Mouse (Mus musculus) hindbrain, postnatal 0 days (tissue): ENCODE measurements at regions not wholly inside any gene's neighbourhood (a gene's known extent, or its start where the extent isn't known, plus 50 kb on each side); places are given as distances from the start of the nearest gene placed in this dataset.

Experiments used
- ATAC-seq: fragments of 200-750 bp; cut with Nextera tagmentation; 2 replicates; pipeline ENCODE4 v1.8.0; 2017; ENCODE audit warnings: mild to moderate bottlenecking, moderate TSS enrichment, moderate library complexity
- DNase-seq: peaks from one replicate; pipeline ENCODE4 v3.0.0-alpha.2; 2015; ENCODE audit warnings: low spot score
- H3K27ac ChIP-seq: fragments of 300-500 bp; sonication (generic); 2 replicates; pipeline ENCODE4 v1.5.1; 2014; ENCODE audit warnings: mild to moderate bottlenecking
- H3K27me3 ChIP-seq: fragments of 300-500 bp; sonication (generic); 2 replicates; pipeline ENCODE4 v1.6.1; 2014; ENCODE audit warnings: low read length, mixed read lengths; ENCODE audit not compliant: insufficient read depth
- H3K36me3 ChIP-seq: fragments of 300-500 bp; sonication (generic); 2 replicates; pipeline ENCODE4 v1.6.1; 2014; ENCODE audit warnings: low read length, mixed read lengths; ENCODE audit not compliant: insufficient read depth
- H3K4me1 ChIP-seq: fragments of 300-500 bp; sonication (generic); 2 replicates; pipeline ENCODE4 v1.6.1; 2014; ENCODE audit warnings: antibody characterized with exemption, low read length, mixed read lengths; ENCODE audit not compliant: insufficient read depth
- H3K4me2 ChIP-seq: fragments of 300-500 bp; sonication (generic); 2 replicates; pipeline ENCODE4 v1.6.1; 2014; ENCODE audit warnings: low read depth, mild to moderate bottlenecking, low read length, moderate library complexity, mixed read lengths
- H3K4me3 ChIP-seq: fragments of 300-500 bp; sonication (generic); 2 replicates; pipeline ENCODE4 v1.5.1; 2014; ENCODE audit warnings: low read length
- H3K9ac ChIP-seq: fragments of 300-500 bp; sonication (generic); replicated peaks from 2 replicates; pipeline ENCODE4 v1.6.1; 2014; ENCODE audit warnings: mild to moderate bottlenecking, low read length, moderate library complexity, mixed read lengths
- H3K9me3 ChIP-seq: fragments of 300-500 bp; sonication (generic); 2 replicates; pipeline ENCODE4 v1.6.1; 2016; ENCODE audit warnings: low read length, mixed read lengths
- CTCF ChIP-seq: IDR thresholded peaks from 2 replicates; pipeline ENCODE4 v1.5.1; 2016; ENCODE audit warnings: antibody characterized with exemption, control low read depth, low read depth
- WGBS: fragments of 180-500 bp; shearing (Covaris S2); extraction: QIAGEN DNeasy Blood & Tissue Kit; methylation state at CpG from one replicate; pipeline ENCODE4 v1.1.7; 2014; 5-methylcytosine and 5-hydroxymethylcytosine counted together

GRCm38 (mm10) chr8:127914914-127915313 is 443.5 kb upstream of the Nrp1 start:
- 73% methylated on average over 2 of the region's 2 CpGs for WGBS
- no peak for DNase-seq
- no peak for ATAC-seq
- Histone ChIP-seq H3K9me3 (no peaks in the 10 kb centered on the region), H3K27me3 (no peaks in the 10 kb centered on the region), H3K4me2 (no peak overlapping the region), H3K36me3 (no peaks in the 10 kb centered on the region), H3K27ac (no peak overlapping the region), H3K9ac (no peak overlapping the region), H3K4me3 (no peak overlapping the region), H3K4me1 (peaks cover 5% of the 10 kb centered on the region; the same call in 1 of the 2 replicates)
- no peak for TF ChIP-seq CTCF

DNA sequence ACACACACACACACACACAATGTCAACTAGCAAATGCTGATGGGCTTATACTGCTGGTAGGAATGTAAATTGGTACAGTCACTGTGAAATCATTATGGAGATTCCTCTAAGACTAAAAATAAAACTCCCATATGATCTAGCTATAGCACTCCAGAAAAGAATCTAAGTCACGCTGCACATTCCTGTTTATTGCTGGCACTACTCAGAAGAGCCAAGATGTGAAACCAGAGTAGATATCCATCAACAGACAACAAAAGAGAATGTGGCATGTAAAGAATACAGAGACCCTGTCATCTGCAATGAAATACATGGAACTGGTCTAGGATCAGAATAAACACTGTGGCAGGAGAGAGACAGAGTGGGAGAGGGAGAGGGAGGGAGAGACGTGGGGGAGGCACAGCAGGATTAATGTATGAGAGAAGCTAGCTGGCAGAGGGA is 442.8 kb upstream of the Nrp1 start:
- H3K4me1 ChIP-seq = peaks cover 5% of the 10 kb centered on the region; the same call in 1 of the 2 replicates
- H3K27me3 ChIP-seq = no peaks in the 10 kb centered on the region
- H3K36me3 ChIP-seq = no peaks in the 10 kb centered on the region
- H3K4me3 ChIP-seq = no peak overlapping the region
- no peak for ATAC-seq
- H3K27ac ChIP-seq = no peak overlapping the region
- no peak for TF ChIP-seq CTCF
- H3K9me3 ChIP-seq = no peaks in the 10 kb centered on the region
- H3K4me2 ChIP-seq = no peak overlapping the region
- no peak for DNase-seq
- H3K9ac ChIP-seq = no peak overlapping the region
- WGBS = 24% methylated on average over 2 of the region's 2 CpGs

DNA sequence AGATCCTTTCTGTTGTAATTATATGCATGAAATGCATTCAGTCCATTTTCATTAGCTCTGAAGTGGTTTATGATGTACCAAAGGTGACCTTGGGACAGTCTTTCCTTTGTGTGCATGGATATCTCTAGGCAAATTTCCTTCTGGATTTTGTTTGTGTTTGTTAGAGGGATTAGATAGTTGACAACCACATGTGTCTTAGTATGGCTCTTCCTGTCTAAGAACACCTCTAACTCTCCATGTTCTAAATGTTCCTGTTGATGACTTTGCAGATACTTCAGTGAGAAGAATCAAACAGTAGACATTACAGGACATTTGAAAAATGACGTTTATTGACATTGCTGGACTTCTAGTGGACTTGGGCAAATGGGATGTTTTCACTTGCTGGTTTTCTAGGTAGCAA is 436.5 kb upstream of the Nrp1 start:
- DNase-seq (no peak), ATAC-seq (no peak)
- no peak overlapping the region for H3K27ac ChIP-seq
- no peaks in the 10 kb centered on the region for H3K9me3 ChIP-seq
- H3K36me3 ChIP-seq = no peaks in the 10 kb centered on the region
- H3K4me3 ChIP-seq = no peak overlapping the region
- WGBS = 84% methylated on average over 1 of the region's 1 CpGs
- H3K4me2 ChIP-seq = no peak overlapping the region
- no peaks in the 10 kb centered on the region for H3K4me1 ChIP-seq
- no peak overlapping the region for H3K9ac ChIP-seq
- TF ChIP-seq CTCF = no peak
- no peaks in the 10 kb centered on the region for H3K27me3 ChIP-seq

GRCm38 (mm10) chr8:127923321-127923720 is 435.1 kb upstream of the Nrp1 start:
- TF ChIP-seq CTCF = no peak
- Histone ChIP-seq H3K4me1 (no peaks in the 10 kb centered on the region), H3K27ac (no peak overlapping the region), H3K4me2 (no peak overlapping the region), H3K27me3 (no peaks in the 10 kb centered on the region), H3K9ac (no peak overlapping the region), H3K36me3 (no peaks in the 10 kb centered on the region), H3K4me3 (no peak overlapping the region), H3K9me3 (no peaks in the 10 kb centered on the region)
- DNase-seq = no peak
- ATAC-seq = no peak
- 69% methylated on average over 4 of the region's 4 CpGs for WGBS

- Histone ChIP-seq H3K27ac (no peak overlapping the region), H3K4me1 (no peaks in the 10 kb centered on the region), H3K9me3 (no peaks in the 10 kb centered on the region), H3K27me3 (no peaks in the 10 kb centered on the region), H3K36me3 (no peaks in the 10 kb centered on the region), H3K9ac (no peak overlapping the region), H3K4me2 (no peak overlapping the region), H3K4me3 (no peak overlapping the region)
- no peak for TF ChIP-seq CTCF
- ATAC-seq (no peak), DNase-seq (no peak)
- 85% methylated on average over 1 of the region's 1 CpGs for WGBS
These were observed 426.1 kb upstream of the Nrp1 start for GRCm38 (mm10) chr8:127932276-127932675.

- H3K36me3 ChIP-seq = no peaks in the 10 kb centered on the region
- no peak overlapping the region for H3K9ac ChIP-seq
- ATAC-seq = no peak
- TF ChIP-seq CTCF = no peak
- WGBS = 67% methylated on average over 6 of the region's 6 CpGs
- peaks cover 5% of the 10 kb centered on the region; the same call in 1 of the 2 replicates for H3K4me1 ChIP-seq
- no peak overlapping the region for H3K4me2 ChIP-seq
- no peak overlapping the region for H3K4me3 ChIP-seq
- DNase-seq = no peak
- H3K9me3 ChIP-seq = no peaks in the 10 kb centered on the region
- H3K27me3 ChIP-seq = no peaks in the 10 kb centered on the region
- H3K27ac ChIP-seq = no peak overlapping the region
These were observed 421.5 kb upstream of the Nrp1 start for GRCm38 (mm10) chr8:127936792-127937435.

- 7% methylated on average over 7 of the region's 7 CpGs for WGBS
- peaks cover 5% of the 10 kb centered on the region; the same call in 1 of the 2 replicates for H3K4me1 ChIP-seq
- H3K27me3 ChIP-seq = no peaks in the 10 kb centered on the region
- H3K36me3 ChIP-seq = no peaks in the 10 kb centered on the region
- ATAC-seq (no peak), DNase-seq (peak; percentile 59)
- no peak overlapping the region for H3K27ac ChIP-seq
- H3K4me3 ChIP-seq = no peak overlapping the region
- H3K9ac ChIP-seq = no peak overlapping the region
- no peak for TF ChIP-seq CTCF
- no peak overlapping the region for H3K4me2 ChIP-seq
- H3K9me3 ChIP-seq = no peaks in the 10 kb centered on the region
These were observed 419.0 kb upstream of the Nrp1 start for GRCm38 (mm10) chr8:127939284-127939985.
